Mouse (Mus musculus): ENCODE results near the gene Madd.

Madd gene

DNA sequence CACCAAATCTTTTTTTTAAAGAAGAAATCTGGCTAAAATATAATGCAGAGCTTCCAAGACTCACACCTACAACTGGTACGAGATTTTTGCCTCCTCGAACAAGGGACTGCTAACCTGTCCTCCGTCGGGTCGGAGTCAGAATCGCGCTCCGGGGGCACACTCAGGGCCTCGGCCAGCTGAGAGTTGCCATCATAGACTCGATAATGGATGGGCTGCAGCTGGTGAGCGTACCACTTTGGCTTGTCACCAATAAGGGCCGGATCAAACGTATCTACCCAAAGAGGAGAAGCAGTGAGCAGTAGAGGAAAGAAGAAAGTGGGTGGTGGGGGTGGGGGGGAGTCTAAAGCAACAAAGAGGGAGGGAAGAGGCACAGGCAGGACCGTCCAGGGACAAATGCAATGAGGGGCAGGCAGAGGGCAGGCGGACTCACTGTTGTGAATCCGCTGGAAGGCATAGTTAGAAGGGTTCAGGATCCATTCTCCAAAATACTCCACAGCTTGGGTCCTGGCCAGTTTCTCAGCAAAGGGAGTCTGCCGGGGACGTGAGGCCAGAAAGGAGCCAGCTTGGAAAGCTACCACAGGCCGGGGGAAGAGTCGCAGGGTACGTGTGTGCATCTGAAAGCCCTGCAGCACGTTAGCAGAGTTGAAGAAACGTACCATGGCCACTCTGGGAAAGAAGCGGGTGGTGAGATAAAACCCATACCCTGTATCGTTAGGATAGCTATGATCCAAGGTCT lies 13.9 kb downstream of the Madd start:
- no peak for DNase-seq

DNA sequence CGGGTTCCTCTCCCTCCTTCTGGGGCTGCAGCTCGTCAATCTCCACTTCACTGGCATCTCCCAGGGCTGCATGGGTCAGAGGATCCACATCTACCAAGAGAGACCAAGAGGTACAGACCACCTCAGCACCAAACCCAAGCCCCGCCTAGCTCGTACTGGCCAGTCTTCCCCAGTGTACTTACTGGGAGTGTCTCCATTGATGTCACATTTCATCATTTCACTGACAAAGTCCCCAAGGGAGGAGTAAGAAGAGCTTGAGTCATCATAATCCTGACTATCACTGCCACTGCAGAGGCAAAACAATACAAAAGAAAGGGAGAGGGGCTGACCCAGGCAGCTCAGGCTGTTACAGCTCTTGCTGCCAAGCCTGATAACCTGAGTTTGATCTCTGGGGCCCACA lies 16.0 kb downstream of the Madd start:
- no peak for DNase-seq

DNA sequence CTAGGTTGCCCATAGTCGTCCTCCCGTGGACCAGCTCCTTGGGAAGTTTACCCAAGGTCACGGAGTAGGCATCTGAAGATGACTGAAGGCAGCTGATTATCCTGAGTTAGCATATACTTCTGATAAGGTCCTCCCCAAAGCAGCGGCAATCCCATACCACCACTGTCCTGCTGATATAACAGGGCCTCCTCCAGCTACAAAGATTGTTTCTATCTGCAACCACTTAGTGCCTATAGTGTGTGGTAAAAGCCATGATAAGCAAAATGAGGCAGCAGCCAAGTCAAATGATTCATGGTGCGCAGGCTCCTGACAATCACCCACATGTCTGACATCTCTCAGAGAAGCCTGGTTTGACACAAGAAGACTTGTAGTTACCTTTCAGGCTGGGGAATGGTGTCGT lies 18.6 kb downstream of the Madd start:
- DNase-seq = no peak

DNA sequence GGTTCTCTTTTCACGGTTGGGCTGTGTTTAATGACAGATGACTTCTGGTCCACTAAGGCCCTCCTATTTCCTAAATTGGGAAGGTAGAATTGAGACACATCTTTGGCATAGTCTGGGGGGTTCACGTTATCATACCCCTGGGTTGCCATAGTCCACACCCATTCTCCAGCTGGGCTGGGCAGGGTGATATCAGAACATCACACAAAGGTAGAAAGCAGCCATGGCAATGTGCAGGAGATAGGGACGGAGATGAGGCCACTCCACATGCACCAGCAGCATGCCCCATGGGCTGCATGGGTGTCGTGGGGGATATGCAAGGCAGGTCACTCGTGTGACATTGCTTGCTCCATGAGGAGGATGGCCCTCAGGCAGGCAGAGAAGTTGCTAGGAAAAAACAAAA lies 20.1 kb downstream of the Madd start:
- DNase-seq = no peak

DNA sequence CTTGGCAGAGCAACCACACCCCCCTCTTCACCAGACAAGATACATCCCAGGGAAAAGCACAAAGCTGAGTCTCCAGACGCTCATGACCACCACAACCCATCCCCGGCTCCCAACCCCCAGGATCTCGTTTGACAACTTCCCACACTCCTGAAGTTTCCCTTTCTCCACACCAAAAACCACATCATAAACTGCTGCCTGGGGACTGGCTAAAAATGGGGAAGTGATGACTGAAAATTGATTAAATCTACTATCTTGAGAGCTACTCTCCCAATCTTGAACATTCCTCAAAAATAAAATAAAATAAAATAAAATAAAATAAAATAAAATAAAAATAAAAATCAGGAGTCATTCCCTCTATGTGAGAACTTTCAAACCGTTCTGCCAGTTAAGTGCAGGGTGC lies 20.7 kb downstream of the Madd start:
- DNase-seq = no peak

DNA sequence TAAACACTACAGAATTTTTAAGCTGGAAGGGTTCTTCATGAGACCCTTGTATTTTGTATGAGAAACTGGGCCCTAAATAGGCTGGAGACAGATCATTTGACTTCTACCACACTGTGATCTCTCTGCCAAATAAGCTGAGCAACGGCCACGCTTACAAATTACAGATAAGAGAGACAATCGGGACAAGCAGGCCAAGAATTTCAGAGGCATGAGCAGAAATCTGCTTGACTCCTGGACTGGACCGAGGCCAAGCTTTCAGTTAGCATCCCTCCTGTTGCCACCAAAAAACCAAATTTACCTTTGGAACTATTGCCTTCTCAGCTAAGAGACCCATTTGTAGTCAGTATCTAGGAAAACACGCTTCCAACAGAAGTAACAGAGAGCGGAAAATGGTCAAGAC lies 23.0 kb downstream of the Madd start:
- peak; percentile 11 for DNase-seq

DNA sequence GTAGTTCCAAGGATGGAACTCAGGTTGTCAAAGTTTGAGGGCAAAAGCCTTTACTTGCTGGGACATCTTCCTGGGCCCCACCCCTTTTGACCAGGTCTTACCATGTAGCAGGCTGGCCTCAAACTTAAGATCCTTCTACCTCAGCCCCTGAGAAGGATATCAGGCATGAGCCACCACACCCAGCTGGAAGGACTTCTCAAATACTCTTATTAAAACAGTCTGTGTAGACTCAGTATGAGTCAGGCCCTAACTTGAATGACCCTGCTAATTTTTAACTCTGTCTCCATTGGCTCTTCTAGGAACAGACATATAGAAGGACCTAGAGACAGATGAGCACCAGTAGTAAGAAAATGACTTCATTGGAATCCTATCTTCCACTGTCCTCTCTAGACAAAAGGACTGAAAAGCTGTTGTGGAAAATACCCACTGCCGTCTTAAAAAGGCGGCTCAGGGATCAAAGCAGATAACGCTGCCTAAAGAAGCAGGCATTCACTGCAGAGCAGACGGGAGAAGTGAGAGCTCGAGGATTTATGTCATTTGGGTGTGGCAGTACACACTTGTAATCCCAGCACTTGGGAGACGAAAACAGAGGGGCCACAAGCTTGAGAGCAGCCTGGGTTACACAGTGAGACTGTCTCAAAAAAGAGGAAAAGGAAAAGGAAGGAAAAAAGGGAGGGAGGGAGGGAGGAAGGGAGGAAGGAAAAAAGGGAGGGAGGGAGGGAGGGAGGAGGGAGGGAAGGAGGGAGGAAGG lies 26.5 kb downstream of the Madd start:
- DNase-seq = no peak

DNA sequence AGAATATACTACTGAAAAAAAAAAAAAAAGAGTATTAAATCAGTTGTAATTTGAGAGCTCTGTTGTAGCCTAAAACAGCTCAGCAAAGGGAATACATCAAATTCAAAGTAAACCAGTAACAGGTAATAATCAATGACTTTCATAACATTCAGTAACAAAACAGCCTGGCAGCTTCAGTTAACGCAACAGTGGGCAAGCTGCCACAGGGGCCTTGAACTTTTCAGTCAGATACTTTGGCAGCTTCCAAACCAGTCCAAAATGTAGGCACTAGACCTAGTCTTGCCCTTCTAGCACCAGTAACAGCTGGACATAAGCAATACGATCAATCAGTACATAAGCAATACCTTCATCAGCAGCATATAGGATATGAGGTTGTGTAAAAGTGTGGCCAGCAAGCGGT lies 29.5 kb downstream of the Madd start:
- DNase-seq = no peak

DNA sequence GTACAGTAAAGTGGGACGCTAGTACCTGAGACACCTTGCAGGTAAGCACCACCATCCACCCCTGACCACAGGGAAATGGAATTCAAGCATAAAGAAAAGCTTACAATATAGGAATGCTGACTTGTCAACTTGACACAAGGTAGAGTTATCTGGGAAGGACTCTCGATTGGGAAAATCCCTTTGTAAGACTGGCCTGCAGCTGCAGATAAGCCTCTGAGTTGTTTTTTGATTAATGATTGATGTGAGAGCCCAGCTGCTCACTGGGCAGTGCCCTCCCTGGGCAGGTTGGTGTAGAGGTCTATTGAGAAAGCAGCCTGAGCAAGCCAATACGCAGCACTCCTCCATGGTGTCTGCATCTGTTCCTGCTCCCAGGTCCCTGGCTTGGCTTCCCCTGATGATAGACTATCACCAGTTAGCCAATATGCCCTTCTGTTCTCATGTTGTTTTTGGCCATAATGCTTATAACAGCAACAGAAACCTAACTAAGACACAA lies 30.7 kb downstream of the Madd start:
- DNase-seq = no peak

DNA sequence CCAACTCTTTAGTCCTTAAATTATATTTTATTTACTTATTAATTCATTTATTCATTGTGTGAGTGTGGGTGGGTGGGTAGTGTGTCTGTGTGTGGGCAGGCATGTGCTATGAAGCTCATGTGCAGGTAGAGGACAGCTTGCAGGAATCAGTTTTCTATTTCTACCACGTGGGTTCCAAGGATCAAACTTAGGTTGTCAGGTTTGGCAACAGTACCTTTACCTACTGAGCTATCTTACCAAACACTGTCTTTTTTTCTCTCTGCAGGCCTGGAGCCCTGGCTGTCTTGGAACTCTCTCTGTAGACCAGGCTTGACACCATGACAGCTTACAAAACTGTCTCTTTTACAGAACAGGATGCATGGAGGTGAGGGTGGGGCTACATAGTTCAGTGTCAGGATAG lies 32.3 kb downstream of the Madd start:
- no peak for DNase-seq

DNA sequence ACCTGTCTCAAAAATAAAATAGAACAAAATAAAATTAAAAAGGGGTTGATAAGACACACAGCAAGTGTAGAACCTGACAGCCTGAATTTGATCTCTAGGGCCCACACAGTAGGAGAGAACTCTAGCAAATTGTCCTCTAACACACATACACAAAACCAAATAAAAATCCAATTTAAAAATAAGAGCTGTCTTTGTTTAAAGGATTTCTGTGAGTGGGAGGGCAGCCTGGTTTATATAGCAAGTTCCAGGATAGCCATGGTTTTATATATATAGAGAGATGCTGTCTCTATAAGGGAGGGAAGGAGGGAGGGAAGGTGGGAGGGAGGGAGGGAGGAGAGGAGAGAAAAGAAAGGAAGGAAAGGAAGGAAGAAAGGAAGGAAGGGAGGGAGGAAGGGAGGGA lies 35.5 kb downstream of the Madd start:
- DNase-seq = no peak

DNA sequence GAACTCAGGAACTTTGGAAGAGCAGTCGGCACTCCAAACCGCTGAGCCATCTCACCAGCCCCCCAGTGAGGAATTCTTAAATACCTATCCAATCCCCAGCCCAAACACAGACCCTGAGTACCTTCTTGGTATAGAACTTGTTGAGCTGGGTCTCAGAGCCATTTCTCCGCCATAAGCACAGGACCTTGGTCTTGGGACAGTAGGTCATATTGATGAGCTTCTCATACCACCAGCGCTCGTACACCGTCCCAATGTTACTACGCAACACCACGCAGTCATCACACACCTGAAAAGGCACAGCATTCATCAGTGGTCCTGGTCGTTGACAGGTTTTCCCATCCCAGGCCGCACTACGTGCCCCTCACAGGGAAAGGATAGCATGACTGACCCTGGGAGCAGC lies 40.2 kb downstream of the Madd start:
- no peak for DNase-seq

DNA sequence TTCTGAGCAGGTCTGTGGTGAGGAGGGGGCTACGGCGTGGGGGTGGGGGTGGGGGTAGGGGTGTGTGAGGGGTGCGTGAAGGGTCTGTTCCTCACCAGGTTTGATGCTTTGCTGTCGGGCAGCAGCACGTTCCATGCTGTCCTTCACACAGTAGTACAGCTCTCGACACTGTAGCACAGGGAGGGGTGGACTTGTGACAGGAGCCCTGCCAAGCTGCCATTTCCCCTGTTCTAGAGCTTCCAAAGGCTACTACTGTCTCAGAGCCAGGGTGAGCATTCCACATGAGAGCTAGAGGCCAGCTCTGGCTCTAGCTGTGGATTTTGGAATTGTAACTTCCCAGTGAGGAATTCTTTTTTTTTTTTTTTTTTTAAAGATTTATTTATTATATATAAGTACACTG lies 40.7 kb downstream of the Madd start:
- DNase-seq = no peak

DNA sequence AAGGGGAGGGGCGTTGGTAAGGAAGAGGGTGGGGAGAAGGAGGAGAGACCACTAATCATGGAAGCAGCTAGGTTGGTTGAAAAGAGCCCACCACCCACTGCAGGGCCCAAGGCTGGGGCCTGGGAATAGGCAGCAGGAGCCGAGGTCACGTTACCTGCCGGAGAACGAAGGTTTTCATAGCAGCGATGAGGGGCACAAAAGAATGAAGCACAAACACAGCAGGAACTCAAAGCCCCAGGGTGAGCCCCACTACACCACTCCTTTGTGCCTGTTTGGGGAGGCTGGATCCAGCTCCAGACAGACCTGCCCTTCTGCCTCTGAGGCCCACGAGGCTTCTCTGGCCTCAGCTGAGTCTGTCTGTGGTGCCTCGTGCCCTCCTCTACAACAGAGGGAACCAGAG lies 43.9 kb downstream of the Madd start:
- DNase-seq = no peak

DNA sequence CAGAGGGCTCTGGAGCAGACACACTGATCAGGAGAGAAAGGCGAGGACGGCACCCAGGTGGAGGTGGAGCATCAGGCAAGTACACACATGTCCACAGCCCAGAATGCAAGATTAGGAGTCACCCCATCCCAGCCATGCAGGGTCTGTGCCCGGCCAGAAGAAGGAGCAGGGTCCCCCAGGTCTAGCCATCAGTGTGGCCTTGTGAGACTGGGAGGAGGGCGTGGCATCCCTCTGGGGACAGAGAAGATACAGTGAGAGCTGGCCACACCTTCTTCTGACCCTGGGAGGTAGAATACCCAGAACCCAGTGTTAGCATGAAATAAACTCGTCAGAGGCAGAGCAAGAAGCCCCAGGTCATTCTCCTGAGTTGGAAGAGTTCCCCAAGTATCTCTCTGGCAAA lies 44.3 kb downstream of the Madd start:
- DNase-seq = no peak

DNA sequence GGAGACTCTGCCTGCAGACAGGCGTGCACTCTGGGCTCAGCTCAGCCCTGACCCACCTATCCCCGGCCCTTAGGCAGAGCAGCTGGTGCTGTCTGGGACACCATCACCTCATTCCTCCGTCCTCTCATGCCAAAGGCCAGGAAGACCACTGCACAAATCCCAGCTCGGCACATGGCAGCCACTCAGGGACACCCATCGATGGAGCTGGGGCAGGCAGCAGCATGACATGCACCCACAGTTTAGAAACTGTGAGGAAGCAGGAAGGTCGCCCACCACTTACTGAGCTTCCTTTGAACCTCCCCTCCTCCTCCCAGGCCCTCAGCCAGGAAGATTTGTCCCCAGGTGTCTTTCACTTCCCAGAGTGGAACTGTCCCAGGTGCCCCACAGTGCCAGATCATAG lies 46.2 kb downstream of the Madd start:
- DNase-seq = no peak

DNA sequence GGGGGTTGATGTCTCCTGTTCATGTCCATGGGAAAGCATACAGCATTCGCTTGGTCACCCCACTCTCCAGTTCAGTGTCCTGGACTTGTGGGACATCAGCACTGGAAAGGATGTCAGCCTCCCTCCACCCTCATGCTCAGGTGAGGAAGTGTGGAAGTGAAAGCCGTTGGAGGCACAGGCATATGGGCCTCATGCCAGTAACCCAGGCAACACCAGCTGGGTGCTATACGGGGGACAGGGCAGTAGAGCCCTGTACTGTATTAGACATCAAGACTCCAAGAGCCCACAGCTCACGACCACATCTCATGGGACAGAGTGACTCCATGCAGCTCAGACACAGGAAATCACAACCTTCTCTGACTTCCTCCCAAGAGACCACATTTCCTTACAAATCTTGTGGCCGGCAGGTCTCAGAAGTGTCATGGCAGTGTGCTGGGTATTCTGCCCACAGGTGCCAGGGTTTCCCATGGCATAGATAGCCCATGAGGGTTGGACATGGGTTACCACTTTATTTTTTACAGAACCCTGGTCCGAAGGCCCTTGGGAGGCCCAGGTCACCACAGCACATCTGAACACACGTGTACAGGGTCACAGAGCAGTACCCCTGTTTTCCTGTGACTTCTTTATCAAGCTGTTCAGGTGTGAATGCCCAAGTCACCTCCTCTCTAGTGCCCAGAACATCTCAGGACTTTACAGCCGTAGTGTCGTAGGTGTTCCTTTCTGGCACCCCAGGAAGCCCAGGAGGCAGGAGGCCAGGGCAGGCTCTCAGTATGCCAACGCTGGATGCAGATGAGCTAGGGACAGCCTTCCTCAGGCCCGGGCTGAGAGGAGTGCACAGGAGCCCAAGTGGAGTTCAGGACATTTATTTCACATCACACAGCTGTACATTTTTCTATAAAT lies 46.9 kb downstream of the Madd start:
- DNase-seq = no peak

DNA sequence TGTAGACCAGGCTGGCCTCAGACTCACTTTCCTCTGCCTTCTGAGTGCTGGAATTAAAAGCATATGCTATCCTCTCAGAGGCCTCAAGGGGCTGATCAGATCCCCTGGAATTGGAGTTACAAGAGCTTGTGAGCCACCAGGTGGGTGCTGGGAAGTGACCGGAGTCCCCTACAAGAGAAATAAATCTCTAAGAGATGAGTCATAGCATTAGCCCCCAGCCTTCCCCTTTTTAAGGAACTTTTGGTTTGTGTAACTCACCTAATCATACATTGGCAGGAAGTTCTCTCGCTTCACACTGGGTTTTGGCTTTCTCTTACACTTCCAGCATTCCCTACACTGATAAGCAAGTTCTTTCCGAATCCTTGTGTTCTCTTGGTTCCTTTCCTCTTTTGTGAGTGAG lies 51.6 kb downstream of the Madd start:
- no peak for DNase-seq

DNA sequence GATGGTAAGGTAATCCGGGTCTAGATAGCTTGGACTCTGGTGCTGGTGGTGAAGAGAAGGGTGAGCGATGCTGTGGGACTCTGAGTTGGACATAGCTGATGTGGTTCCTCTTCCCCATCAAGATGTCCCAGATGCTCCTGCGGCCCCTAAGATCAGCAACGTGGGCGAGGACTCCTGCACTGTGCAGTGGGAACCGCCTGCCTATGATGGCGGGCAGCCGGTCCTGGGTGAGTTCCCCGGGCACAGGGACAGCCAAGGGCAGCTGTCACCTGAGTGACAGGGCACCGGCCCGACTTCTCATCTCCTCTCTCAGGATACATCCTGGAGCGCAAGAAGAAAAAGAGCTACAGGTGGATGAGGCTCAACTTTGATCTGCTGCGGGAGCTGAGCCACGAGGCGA lies 52.4 kb downstream of the Madd start:
- no peak for DNase-seq

DNA sequence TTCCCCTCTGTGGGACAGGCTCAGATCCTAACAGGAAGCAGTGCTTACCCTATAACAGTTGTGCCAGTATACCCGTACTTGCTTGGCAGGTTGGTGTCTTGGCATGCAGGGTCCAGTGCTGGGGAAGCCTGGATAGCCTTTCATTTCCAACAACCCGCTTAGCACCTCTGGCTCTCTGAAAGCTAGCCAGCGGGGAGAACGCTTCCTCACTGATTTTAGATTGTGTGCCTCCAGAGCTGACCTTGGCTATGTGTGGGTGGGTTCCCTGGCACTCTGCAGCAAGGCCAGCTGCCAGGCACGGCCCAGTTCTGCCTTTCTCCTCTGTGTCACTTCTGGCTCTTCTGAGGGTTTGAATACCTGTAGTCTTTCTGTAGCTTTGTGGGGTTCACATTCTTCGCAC lies 53.5 kb downstream of the Madd start:
- no peak for DNase-seq

DNA sequence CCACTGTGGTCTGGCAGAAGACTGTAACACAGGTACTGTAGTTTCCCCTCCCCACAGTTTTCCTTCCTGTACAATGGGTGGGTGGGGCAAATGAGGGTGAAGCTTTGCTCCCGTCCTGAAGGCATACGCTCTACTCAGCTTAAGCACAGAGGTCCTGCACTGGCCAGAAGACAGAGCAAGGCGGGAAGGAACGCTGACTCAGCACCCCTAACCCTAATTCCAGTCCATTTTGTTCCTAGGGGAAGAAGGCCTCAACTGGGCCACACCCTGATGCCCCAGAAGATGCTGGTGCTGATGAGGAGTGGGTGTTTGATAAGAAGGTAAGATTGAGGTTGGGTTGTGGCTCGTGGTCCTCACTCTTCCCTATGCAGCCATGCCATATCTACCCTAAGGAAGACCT lies 54.9 kb downstream of the Madd start:
- no peak for DNase-seq

DNA sequence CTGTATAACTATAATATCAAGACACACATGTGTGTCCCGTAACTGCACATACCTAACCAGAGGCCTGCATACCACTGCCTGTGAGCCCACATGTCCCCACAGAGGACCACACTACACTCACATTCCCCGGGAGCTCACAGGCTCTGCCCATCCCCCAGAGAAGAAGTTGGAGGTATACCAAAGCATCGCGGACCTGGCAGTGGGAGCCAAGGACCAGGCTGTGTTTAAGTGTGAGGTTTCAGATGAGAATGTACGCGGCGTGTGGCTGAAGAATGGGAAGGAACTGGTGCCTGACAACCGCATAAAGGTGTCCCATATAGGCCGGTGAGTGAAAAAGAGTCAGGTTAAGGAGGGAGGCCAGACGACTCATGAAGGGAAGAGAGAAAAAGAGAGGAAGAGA lies 58.5 kb downstream of the Madd start:
- no peak for DNase-seq

DNA sequence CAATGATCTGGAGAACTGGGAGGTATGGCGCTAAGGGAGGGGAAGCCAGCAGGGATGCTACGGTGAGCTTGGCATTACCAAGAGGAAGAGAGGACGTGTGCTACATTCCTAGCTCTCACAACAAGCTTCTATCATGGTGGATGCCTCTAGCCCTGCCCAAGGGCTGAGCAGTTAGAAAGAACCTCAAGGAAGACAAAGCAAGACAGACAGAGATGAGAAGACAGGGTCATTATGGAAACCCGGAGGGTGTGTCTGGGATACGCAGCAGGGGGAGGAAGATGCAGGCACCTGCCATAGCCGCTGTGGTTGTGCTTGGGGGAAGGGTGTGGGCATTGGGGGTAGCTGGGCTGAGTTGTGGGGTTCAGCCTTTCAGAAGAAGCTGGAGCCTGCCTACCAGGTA lies 60.1 kb downstream of the Madd start:
- DNase-seq = no peak

DNA sequence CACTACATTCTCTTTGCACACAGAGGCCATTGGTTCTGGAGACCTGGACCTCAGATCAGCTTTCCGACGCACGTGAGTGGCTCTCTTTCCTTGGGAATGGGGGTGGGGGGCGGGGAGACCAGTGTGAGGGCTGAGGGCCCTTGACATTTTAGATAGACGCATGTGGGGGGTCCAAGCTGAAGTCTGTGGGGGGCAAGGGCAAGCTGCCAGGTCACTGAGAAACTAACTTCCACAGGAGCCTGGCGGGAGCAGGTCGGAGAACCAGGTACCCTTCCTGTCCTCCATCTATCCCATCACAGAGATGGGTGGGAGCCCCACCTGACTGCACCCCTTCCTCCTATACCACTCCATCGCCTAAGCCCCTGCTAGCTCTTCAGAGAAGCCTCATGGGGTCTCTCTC lies 62.1 kb downstream of the Madd start:
- DNase-seq = no peak

Data from kidney, adult 11 months (tissue).